Mouse (Mus musculus) MEL (cell line): Measurements from ENCODE around the gene Tmem251. TPM values are rescaled to one million over a fixed set of nuclear protein-coding genes. Genes with fewer than 3 reads are reported as not detected.

Experiments used
- DNase-seq: peaks from one replicate; pipeline ENCODE4 v3.0.0; 2011; ENCODE audit warnings: low read depth, low spot score
- H3K27ac ChIP-seq: 2 replicates; pipeline ENCODE4 v1.5.1; 2012; ENCODE audit warnings: low read depth, mild to moderate bottlenecking, control low read depth, low read length, moderate library complexity; ENCODE audit not compliant: control insufficient read depth
- H3K27me3 ChIP-seq, 2 experiments: fragments of 150-350 bp in 1 of 2; sonication (generic) in 1 of 2; 2 replicates each; pipeline ENCODE4 v1.6.1; 2012; ENCODE audit warnings: low read length in 2 of 2, mild to moderate bottlenecking in 2 of 2, improper control_type of control experiment in 1 of 2, moderate library complexity in 1 of 2; ENCODE audit not compliant: insufficient read depth in 2 of 2, control insufficient read depth in 1 of 2
- H3K36me3 ChIP-seq, 2 experiments: 2 replicates each; pipeline ENCODE4 v1.6.1; 2012 to 2014; ENCODE audit warnings: low read length in 2 of 2, improper control_type of control experiment in 1 of 2, inconsistent platforms in 1 of 2, mild to moderate bottlenecking in 1 of 2; ENCODE audit not compliant: insufficient read depth in 2 of 2, control insufficient read depth in 1 of 2
- H3K4me1 ChIP-seq, 2 experiments: fragments of 150-350 bp in 1 of 2; sonication (generic) in 1 of 2; 2 replicates each; pipeline ENCODE4 v1.6.1; 2012; ENCODE audit warnings: low read length in 2 of 2, improper control_type of control experiment in 1 of 2, mild to moderate bottlenecking in 1 of 2; ENCODE audit not compliant: insufficient read depth in 2 of 2, control insufficient read depth in 1 of 2
- H3K4me3 ChIP-seq, 2 experiments: fragments of 150-350 bp in 1 of 2; sonication (generic) in 1 of 2; 2 replicates each; pipeline ENCODE4 v1.5.1; 2012; ENCODE audit warnings: low read depth in 2 of 2, low read length in 2 of 2, mild to moderate bottlenecking in 2 of 2, moderate library complexity in 2 of 2, control low read depth in 1 of 2, improper control_type of control experiment in 1 of 2; ENCODE audit not compliant: control insufficient read depth in 1 of 2, insufficient read depth in 1 of 2
- H3K79me2 ChIP-seq: 2 replicates; pipeline ENCODE4 v1.6.1; 2012; ENCODE audit warnings: mild to moderate bottlenecking, low read length, moderate library complexity; ENCODE audit not compliant: control insufficient read depth, poor library complexity, insufficient read depth
- H3K9ac ChIP-seq: 2 replicates; pipeline ENCODE4 v1.6.1; 2012; ENCODE audit warnings: low read depth, mild to moderate bottlenecking, control low read depth, low read length, moderate library complexity; ENCODE audit not compliant: control insufficient read depth, poor library complexity, severe bottlenecking
- H3K9me3 ChIP-seq: fragments of 150-350 bp; sonication (generic); replicated peaks from 2 replicates; pipeline ENCODE4 v1.6.1; 2012; ENCODE audit warnings: mild to moderate bottlenecking, low read length, improper control_type of control experiment, moderate library complexity; ENCODE audit not compliant: insufficient read depth
- BHLHE40 ChIP-seq: IDR thresholded peaks from 2 replicates; pipeline ENCODE4 v1.6.1; 2012; ENCODE audit warnings: low read depth, mild to moderate bottlenecking, inconsistent platforms, low read length, improper control_type of control experiment, borderline replicate concordance
- CHD1 ChIP-seq: IDR thresholded peaks from 2 replicates; pipeline ENCODE4 v1.6.1; 2012; ENCODE audit warnings: low read depth, mild to moderate bottlenecking, inconsistent platforms, low read length, improper control_type of control experiment
- CHD2 ChIP-seq: IDR thresholded peaks from 2 replicates; pipeline ENCODE4 v1.6.1; 2011; ENCODE audit warnings: low read length, improper control_type of control experiment
- CTCF ChIP-seq, 3 experiments: IDR thresholded peaks in 2 of 3; conservative IDR thresholded peaks in 1 of 3; 2 replicates each; pipeline ENCODE4 v1.5.1; 2011 to 2012; ENCODE audit warnings: low read length in 3 of 3, low read depth in 2 of 3, mild to moderate bottlenecking in 2 of 3, improper control_type of control experiment in 1 of 3, inconsistent platforms in 1 of 3, mixed read lengths in 1 of 3, moderate library complexity in 1 of 3; ENCODE audit not compliant: control insufficient read depth in 1 of 3, insufficient read depth in 1 of 3, poor library complexity in 1 of 3, severe bottlenecking in 1 of 3
- ELF1 ChIP-seq: IDR thresholded peaks from 2 replicates; pipeline ENCODE4 v1.6.1; 2014; ENCODE audit warnings: low read depth, mild to moderate bottlenecking, inconsistent platforms, low read length, improper control_type of control experiment, moderate library complexity
- EP300 ChIP-seq, 2 experiments: IDR thresholded peaks; 2 replicates each; pipeline ENCODE4 v1.6.1; 2011; ENCODE audit warnings: improper control_type of control experiment in 2 of 2, low read length in 2 of 2, low read depth in 1 of 2, mild to moderate bottlenecking in 1 of 2
- ETS1 ChIP-seq: IDR thresholded peaks from 2 replicates; pipeline ENCODE4 v1.6.1; 2012; ENCODE audit warnings: low read depth, mild to moderate bottlenecking, inconsistent platforms, low read length, improper control_type of control experiment, moderate library complexity
- GATA1 ChIP-seq: IDR thresholded peaks from 2 replicates; pipeline ENCODE4 v1.6.1; 2011; ENCODE audit warnings: low read depth, low read length, improper control_type of control experiment
- JUND ChIP-seq: IDR thresholded peaks from 2 replicates; pipeline ENCODE4 v1.6.1; 2011; ENCODE audit warnings: low read depth, mild to moderate bottlenecking, improper control_type of control experiment, low read length
- MAX ChIP-seq: IDR thresholded peaks from 2 replicates; pipeline ENCODE4 v1.6.1; 2011; ENCODE audit warnings: low read length, improper control_type of control experiment
- MAZ ChIP-seq: IDR thresholded peaks from 2 replicates; pipeline ENCODE4 v1.6.1; 2012; ENCODE audit warnings: low read depth, mild to moderate bottlenecking, inconsistent platforms, low read length, improper control_type of control experiment
- MEF2A ChIP-seq: IDR thresholded peaks from 2 replicates; pipeline ENCODE4 v1.6.1; 2014; ENCODE audit warnings: low read depth, mild to moderate bottlenecking, inconsistent platforms, low read length, improper control_type of control experiment; ENCODE audit not compliant: poor library complexity, insufficient replicate concordance, severe bottlenecking; ENCODE audit errors: extremely low read depth
- MYC ChIP-seq: IDR thresholded peaks from 2 replicates; pipeline ENCODE4 v1.6.1; 2011; ENCODE audit warnings: low read depth, mild to moderate bottlenecking, low read length, improper control_type of control experiment, moderate library complexity
- NELFE ChIP-seq: IDR thresholded peaks from 2 replicates; pipeline ENCODE4 v1.6.1; 2011; ENCODE audit warnings: low read depth, low read length, improper control_type of control experiment
- NRF1 ChIP-seq: IDR thresholded peaks from 2 replicates; pipeline ENCODE4 v1.6.1; 2014; ENCODE audit warnings: low read depth, mild to moderate bottlenecking, inconsistent platforms, low read length, improper control_type of control experiment, moderate library complexity; ENCODE audit not compliant: poor library complexity, insufficient read depth, severe bottlenecking
- POLR2A ChIP-seq, 2 experiments: IDR thresholded peaks; 2 replicates each; pipeline ENCODE4 v1.6.1; 2011 to 2012; ENCODE audit warnings: low read length in 2 of 2, mild to moderate bottlenecking in 2 of 2, control low read depth in 1 of 2, improper control_type of control experiment in 1 of 2, low read depth in 1 of 2, moderate library complexity in 1 of 2; ENCODE audit not compliant: control insufficient read depth in 1 of 2, insufficient read depth in 1 of 2, poor library complexity in 1 of 2
- POLR2AphosphoS2 ChIP-seq: IDR thresholded peaks from 2 replicates; pipeline ENCODE4 v1.6.1; 2011; ENCODE audit warnings: low read length, improper control_type of control experiment
- POLR2AphosphoS5 ChIP-seq: IDR thresholded peaks from 2 replicates; pipeline ENCODE4 v1.6.1; 2012; ENCODE audit warnings: low read depth, borderline replicate concordance, mild to moderate bottlenecking, inconsistent platforms, low read length, moderate library complexity, mixed read lengths
- RCOR1 ChIP-seq: IDR thresholded peaks from 2 replicates; pipeline ENCODE4 v1.6.1; 2012; ENCODE audit warnings: low read depth, mild to moderate bottlenecking, inconsistent platforms, low read length, improper control_type of control experiment
- SMC3 ChIP-seq: IDR thresholded peaks from 2 replicates; pipeline ENCODE4 v1.6.1; 2011; ENCODE audit warnings: low read depth, low read length, improper control_type of control experiment
- TAL1 ChIP-seq: IDR thresholded peaks from 2 replicates; pipeline ENCODE4 v1.6.1; 2012; ENCODE audit warnings: mild to moderate bottlenecking, inconsistent platforms, low read length, moderate library complexity, mixed read lengths
- TCF12 ChIP-seq: IDR thresholded peaks from 2 replicates; pipeline ENCODE4 v1.6.1; 2014; ENCODE audit warnings: low read depth, mild to moderate bottlenecking, inconsistent platforms, low read length, improper control_type of control experiment, moderate library complexity
- USF1 ChIP-seq: IDR thresholded peaks from 2 replicates; pipeline ENCODE4 v1.6.1; 2014; ENCODE audit warnings: low read depth, mild to moderate bottlenecking, inconsistent platforms, low read length, improper control_type of control experiment, moderate library complexity
- ZKSCAN1 ChIP-seq: IDR thresholded peaks from 2 replicates; pipeline ENCODE4 v1.6.1; 2012; ENCODE audit warnings: low read depth, mild to moderate bottlenecking, inconsistent platforms, low read length, improper control_type of control experiment, moderate library complexity
- ZMIZ1 ChIP-seq: IDR thresholded peaks from 2 replicates; pipeline ENCODE4 v1.6.1; 2012; ENCODE audit warnings: low read depth, mild to moderate bottlenecking, inconsistent platforms, low read length, improper control_type of control experiment, moderate library complexity
- ZNF384 ChIP-seq: IDR thresholded peaks from 2 replicates; pipeline ENCODE4 v1.6.1; 2012; ENCODE audit warnings: low read depth, mild to moderate bottlenecking, inconsistent platforms, low read length, improper control_type of control experiment
- polyA plus RNA-seq, 2 experiments: library from polyadenylated mRNA; stranded (reverse) in 1 of 2; unstranded in 1 of 2; fragments of >175 nt in 1 of 2; fragments of >200 nt in 1 of 2; gene quantifications; 2 replicates each; pipeline versions ENCODE4 v1.2.1 to v1.2.4; 2012; ENCODE audit warnings: low replicate concordance in 2 of 2, low read depth in 1 of 2; ENCODE audit not compliant: insufficient read length in 2 of 2, insufficient read depth in 1 of 2, missing spikeins in 1 of 2
- total RNA-seq: library from RNA; depleted of rRNA; stranded (reverse); fragments of 300-350 nt; gene quantifications from 2 replicates; pipeline ENCODE4 v1.2.3, GENCODE M21; 2012

Tmem251 gene
- total and polyA plus RNA-seq, 3 experiments = 9.0 to 57.5 (median 11.4) TPM

GRCm38 (mm10) chr12:102699156-102699555 is 44.4 kb upstream of the Tmem251 start:
- no peak for TF ChIP-seq ZNF384
- no peak for TF ChIP-seq ETS1
- no peak for TF ChIP-seq ZMIZ1
- no peak for TF ChIP-seq NRF1
- no peak for TF ChIP-seq ZKSCAN1
- no peak for TF ChIP-seq POLR2AphosphoS5
- no peak for TF ChIP-seq RCOR1
- TF ChIP-seq POLR2AphosphoS2 = no peak
- TF ChIP-seq MAZ = no peak
- Histone ChIP-seq H3K36me3 (no peaks in the 10 kb centered on the region; a peak in 1 of 4 replicates), H3K9ac (no peak overlapping the region), H3K9me3 (no peaks in the 10 kb centered on the region), H3K4me1 (peaks cover 0 to 8% of the 10 kb centered on the region in 2 experiments; a peak in 1 of 4 replicates), H3K27me3 (no peaks in the 10 kb centered on the region), H3K27ac (no peak overlapping the region), H3K79me2 (peaks cover 26% of the 10 kb centered on the region), H3K4me3 (no peak overlapping the region)
- DNase-seq = no peak

- Histone ChIP-seq H3K79me2 (peaks cover 33% of the 10 kb centered on the region), H3K27me3 (no peaks in the 10 kb centered on the region), H3K36me3 (no peaks in the 10 kb centered on the region; a peak in 1 of 4 replicates), H3K27ac (no peak overlapping the region), H3K4me1 (peaks cover 0 to 8% of the 10 kb centered on the region in 2 experiments; a peak in 2 of 4 replicates), H3K4me3 (no peak overlapping the region), H3K9ac (no peak overlapping the region), H3K9me3 (no peaks in the 10 kb centered on the region)
- TF ChIP-seq CHD1 (no peak), MEF2A (no peak), NELFE (no peak), TCF12 (no peak), ELF1 (no peak), CHD2 (no peak), CTCF (IDR thresholded peaks at IDR 0.05 in 2 of 3, conservative IDR thresholded peaks at IDR 0.05 in 1 of 3; ENCODE audit: control insufficient read depth in 1 of 3, insufficient read depth in 1 of 3, low read depth in 2 of 3, low read length in 3 of 3, poor library complexity in 1 of 3, severe bottlenecking in 1 of 3) (no peak), USF1 (no peak), TAL1 (no peak), EP300 (IDR thresholded peaks at IDR 0.05; ENCODE audit: low read depth in 1 of 2, low read length in 2 of 2) (no peak), BHLHE40 (no peak), MAZ (no peak), POLR2A (IDR thresholded peaks at IDR 0.05; ENCODE audit: control insufficient read depth in 1 of 2, insufficient read depth in 1 of 2, low read depth in 1 of 2, low read length in 2 of 2, poor library complexity in 1 of 2) (no peak), MAX (no peak), ETS1 (no peak), SMC3 (no peak), GATA1 (no peak), JUND (no peak), MYC (no peak)
- DNase-seq = no peak
Observed at GRCm38 (mm10) chr12:102700453-102700852, 43.1 kb upstream of the Tmem251 start.
